Mouse (Mus musculus) myocyte (in vitro differentiated cells): ENCODE results near the gene Tdrd5. TPM values are rescaled to one million over a fixed set of nuclear protein-coding genes. Genes with fewer than 3 reads are reported as not detected.

Source experiments
- H3K27me3 ChIP-seq: one replicate; pipeline ENCODE4 v1.6.1; 2011; ENCODE audit not compliant: control insufficient read depth, insufficient read depth, insufficient read length
- H3K36me3 ChIP-seq: one replicate; pipeline ENCODE4 v1.6.1; 2011; ENCODE audit not compliant: control insufficient read depth, insufficient read depth
- H3K4me2 ChIP-seq: one replicate; pipeline ENCODE4 v1.6.1; 2011; ENCODE audit warnings: low read depth, control low read depth
- H3K4me3 ChIP-seq: one replicate; pipeline ENCODE4 v1.5.1; 2011; ENCODE audit warnings: mild to moderate bottlenecking, control low read depth, moderate library complexity
- H3K79me2 ChIP-seq: one replicate; pipeline ENCODE4 v1.6.1; 2011; ENCODE audit not compliant: control insufficient read depth, insufficient read depth
- H3ac ChIP-seq: one replicate; pipeline ENCODE4 v1.6.1; 2011; ENCODE audit not compliant: control insufficient read depth, insufficient read length
- CEBPB ChIP-seq: IDR thresholded peaks from 2 replicates; pipeline ENCODE4 v1.6.1; 2011; ENCODE audit warnings: mild to moderate bottlenecking, moderate library complexity; ENCODE audit not compliant: poor library complexity, insufficient read depth, severe bottlenecking
- E2F4 ChIP-seq: IDR thresholded peaks from one replicate; pipeline ENCODE4 v1.6.1; 2011; ENCODE audit warnings: mild to moderate bottlenecking, control low read depth, moderate library complexity; ENCODE audit not compliant: insufficient read depth
- MAX ChIP-seq: IDR thresholded peaks from one replicate; pipeline ENCODE4 v1.6.1; 2011; ENCODE audit warnings: low read depth, mild to moderate bottlenecking, control low read depth
- MYOD1 ChIP-seq, 3 experiments: IDR thresholded peaks; one replicate each; pipeline ENCODE4 v1.6.1; 2011; ENCODE audit warnings: control low read depth in 2 of 3, low read depth in 2 of 3, mild to moderate bottlenecking in 2 of 3, moderate library complexity in 1 of 3; ENCODE audit not compliant: insufficient read length in 2 of 3, control insufficient read depth in 1 of 3
- MYOG ChIP-seq, 3 experiments: IDR thresholded peaks; one replicate each; pipeline ENCODE4 v1.6.1; 2011; ENCODE audit warnings: control low read depth in 2 of 3, low read depth in 2 of 3, mild to moderate bottlenecking in 2 of 3; ENCODE audit not compliant: insufficient read length in 2 of 3, control insufficient read depth in 1 of 3, insufficient read depth in 1 of 3
- POLR2A ChIP-seq: IDR thresholded peaks from one replicate; pipeline ENCODE4 v1.6.1; 2011; ENCODE audit warnings: low read depth, mild to moderate bottlenecking, control low read depth, moderate library complexity; ENCODE audit not compliant: insufficient read length
- POLR2AphosphoS2 ChIP-seq: IDR thresholded peaks from one replicate; pipeline ENCODE4 v1.6.1; 2011; ENCODE audit warnings: low read depth, control low read depth; ENCODE audit not compliant: insufficient read length
- REST ChIP-seq: IDR thresholded peaks from one replicate; pipeline ENCODE4 v1.6.1; 2011; ENCODE audit warnings: mild to moderate bottlenecking, control low read depth, moderate library complexity; ENCODE audit not compliant: insufficient read depth, insufficient read length
- SRF ChIP-seq: IDR thresholded peaks from one replicate; pipeline ENCODE4 v1.6.1; 2011; ENCODE audit warnings: low read depth; ENCODE audit not compliant: control insufficient read depth, insufficient read length
- TCF12 ChIP-seq: IDR thresholded peaks from one replicate; pipeline ENCODE4 v1.6.1; 2011; ENCODE audit warnings: mild to moderate bottlenecking, control low read depth; ENCODE audit not compliant: poor library complexity, insufficient read depth, severe bottlenecking
- TCF3 ChIP-seq: IDR thresholded peaks from one replicate; pipeline ENCODE4 v1.6.1; 2011; ENCODE audit warnings: low read depth, control low read depth; ENCODE audit not compliant: insufficient read length
- USF1 ChIP-seq: IDR thresholded peaks from one replicate; pipeline ENCODE4 v1.6.1; 2011; ENCODE audit warnings: low read depth, mild to moderate bottlenecking, control low read depth, moderate library complexity
- polyA plus RNA-seq: library from polyadenylated mRNA; unstranded; fragments of >200 nt; fragmentation: generic; extraction: Trizol; gene quantifications from one replicate; pipeline ENCODE4 v1.2.1, GENCODE M21; 2012; ENCODE audit warnings: missing spikeins

Gene Tdrd5
- polyA plus RNA-seq, 1 experiment: 0.05 TPM

GRCm38 (mm10) chr1:156229448-156229847, 74.0 kb downstream of the Tdrd5 start:
- Histone ChIP-seq H3ac (no peak overlapping the region), H3K4me2 (no peak overlapping the region), H3K36me3 (no peaks in the 10 kb centered on the region), H3K4me3 (no peak overlapping the region), H3K27me3 (no peaks in the 10 kb centered on the region), H3K79me2 (no peaks in the 10 kb centered on the region)
- TF ChIP-seq CEBPB (no peak), MAX (no peak), MYOD1 (IDR thresholded peaks at IDR 0.05; ENCODE audit: control insufficient read depth in 1 of 3, insufficient read length in 2 of 3, low read depth in 2 of 3) (no peak), SRF (no peak), USF1 (no peak), POLR2AphosphoS2 (no peak), TCF12 (no peak), E2F4 (no peak), POLR2A (no peak), TCF3 (no peak), MYOG (IDR thresholded peaks at IDR 0.05; ENCODE audit: control insufficient read depth in 1 of 3, insufficient read depth in 1 of 3, insufficient read length in 2 of 3, low read depth in 2 of 3) (no peak), REST (no peak)

DNA sequence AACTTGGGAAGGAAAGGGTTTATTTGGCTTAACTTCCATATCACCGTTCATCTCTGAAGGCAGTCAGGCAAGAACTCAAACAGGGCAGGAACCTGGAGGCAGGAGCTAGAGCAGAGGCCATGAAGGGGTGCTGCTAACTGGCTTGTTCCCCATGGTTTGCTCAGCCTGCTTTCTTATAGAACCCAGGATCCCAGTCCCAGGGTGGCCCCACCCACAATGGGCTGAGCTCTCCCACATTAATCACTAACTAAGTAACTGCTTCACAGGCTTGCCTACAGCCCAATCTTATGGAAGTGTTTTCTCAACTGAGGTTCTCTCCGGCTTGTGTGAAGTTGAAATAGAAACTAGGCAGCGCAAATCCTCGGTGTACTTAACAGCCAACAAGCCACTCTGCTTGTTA, 74.7 kb downstream of the Tdrd5 start:
- TF ChIP-seq SRF (no peak), POLR2AphosphoS2 (no peak)
- no peaks in the 10 kb centered on the region for H3K79me2 ChIP-seq
- H3K36me3 ChIP-seq: no peaks in the 10 kb centered on the region
- H3K4me3 ChIP-seq: no peak overlapping the region
- no peak overlapping the region for H3ac ChIP-seq
- H3K4me2 ChIP-seq: no peak overlapping the region
- no peaks in the 10 kb centered on the region for H3K27me3 ChIP-seq

DNA sequence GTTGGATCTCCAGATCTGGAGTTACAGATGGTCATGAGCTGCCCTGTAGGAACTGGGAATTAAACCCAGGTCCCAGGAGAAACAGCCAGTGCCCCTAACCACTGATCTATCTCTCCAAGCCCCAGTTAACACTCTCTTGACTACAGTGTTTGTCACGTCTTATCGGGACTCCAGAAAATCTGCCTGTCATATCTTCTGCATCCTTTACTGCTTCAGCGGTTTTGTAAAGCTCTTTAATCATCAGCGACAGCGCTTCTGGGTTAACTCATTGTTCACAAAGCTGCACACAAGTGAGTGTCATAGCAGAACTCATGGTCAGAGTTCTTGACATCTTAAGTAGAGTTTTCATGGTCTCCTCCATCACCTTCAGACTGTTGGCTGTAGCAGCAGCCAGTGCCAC, 76.6 kb downstream of the Tdrd5 start:
- TF ChIP-seq USF1 (no peak), POLR2AphosphoS2 (no peak), E2F4 (no peak), TCF3 (no peak), SRF (no peak), MYOD1 (IDR thresholded peaks at IDR 0.05; ENCODE audit: control insufficient read depth in 1 of 3, insufficient read length in 2 of 3, low read depth in 2 of 3) (no peak), REST (no peak), POLR2A (no peak), MAX (no peak), TCF12 (no peak), MYOG (IDR thresholded peaks at IDR 0.05; ENCODE audit: control insufficient read depth in 1 of 3, insufficient read depth in 1 of 3, insufficient read length in 2 of 3, low read depth in 2 of 3) (no peak), CEBPB (no peak)
- Histone ChIP-seq H3K27me3 (no peaks in the 10 kb centered on the region), H3K4me2 (no peak overlapping the region), H3ac (no peak overlapping the region), H3K36me3 (no peaks in the 10 kb centered on the region), H3K4me3 (no peak overlapping the region), H3K79me2 (no peaks in the 10 kb centered on the region)

GRCm38 (mm10) chr1:156222205-156223000, 81.1 kb downstream of the Tdrd5 start:
- H3K27me3 ChIP-seq: no peaks in the 10 kb centered on the region
- TF ChIP-seq POLR2A: no peak
- TF ChIP-seq MYOG (IDR thresholded peaks at IDR 0.05; ENCODE audit: control insufficient read depth in 1 of 3, insufficient read depth in 1 of 3, insufficient read length in 2 of 3, low read depth in 2 of 3): peak in 1 of 3 experiments; percentile 64
- TF ChIP-seq MYOD1 (IDR thresholded peaks at IDR 0.05; ENCODE audit: control insufficient read depth in 1 of 3, insufficient read length in 2 of 3, low read depth in 2 of 3): peak in 1 of 3 experiments; percentile 34
- TF ChIP-seq USF1: no peak
- no peak for TF ChIP-seq REST
- no peaks in the 10 kb centered on the region for H3K79me2 ChIP-seq
- no peak overlapping the region for H3ac ChIP-seq
- peak overlapping the region; percentile 30 for H3K4me2 ChIP-seq
- H3K4me3 ChIP-seq: no peak overlapping the region
- H3K36me3 ChIP-seq: no peaks in the 10 kb centered on the region

GRCm38 (mm10) chr1:156221327-156221726, 82.1 kb downstream of the Tdrd5 start:
- Histone ChIP-seq H3K79me2 (no peaks in the 10 kb centered on the region), H3K4me3 (no peak overlapping the region), H3K36me3 (no peaks in the 10 kb centered on the region), H3K27me3 (no peaks in the 10 kb centered on the region), H3K4me2 (no peak overlapping the region), H3ac (no peak overlapping the region)
- TF ChIP-seq POLR2A (no peak), MYOG (IDR thresholded peaks at IDR 0.05; ENCODE audit: control insufficient read depth in 1 of 3, insufficient read depth in 1 of 3, insufficient read length in 2 of 3, low read depth in 2 of 3) (peak in 1 of 3 experiments; percentile 36)
